Mouse (Mus musculus): ENCODE measurements around the gene Bcan. TPM values are rescaled to one million over a fixed set of nuclear protein-coding genes. Genes with fewer than 3 reads are reported as not detected.
A peak's percentile ranks its signal among the peaks of the same experiment; 100 is the strongest.

Bcan gene
- total and polyA plus RNA-seq, 3 experiments, result 0.09 to 0.55 TPM; not detected in 1

DNA sequence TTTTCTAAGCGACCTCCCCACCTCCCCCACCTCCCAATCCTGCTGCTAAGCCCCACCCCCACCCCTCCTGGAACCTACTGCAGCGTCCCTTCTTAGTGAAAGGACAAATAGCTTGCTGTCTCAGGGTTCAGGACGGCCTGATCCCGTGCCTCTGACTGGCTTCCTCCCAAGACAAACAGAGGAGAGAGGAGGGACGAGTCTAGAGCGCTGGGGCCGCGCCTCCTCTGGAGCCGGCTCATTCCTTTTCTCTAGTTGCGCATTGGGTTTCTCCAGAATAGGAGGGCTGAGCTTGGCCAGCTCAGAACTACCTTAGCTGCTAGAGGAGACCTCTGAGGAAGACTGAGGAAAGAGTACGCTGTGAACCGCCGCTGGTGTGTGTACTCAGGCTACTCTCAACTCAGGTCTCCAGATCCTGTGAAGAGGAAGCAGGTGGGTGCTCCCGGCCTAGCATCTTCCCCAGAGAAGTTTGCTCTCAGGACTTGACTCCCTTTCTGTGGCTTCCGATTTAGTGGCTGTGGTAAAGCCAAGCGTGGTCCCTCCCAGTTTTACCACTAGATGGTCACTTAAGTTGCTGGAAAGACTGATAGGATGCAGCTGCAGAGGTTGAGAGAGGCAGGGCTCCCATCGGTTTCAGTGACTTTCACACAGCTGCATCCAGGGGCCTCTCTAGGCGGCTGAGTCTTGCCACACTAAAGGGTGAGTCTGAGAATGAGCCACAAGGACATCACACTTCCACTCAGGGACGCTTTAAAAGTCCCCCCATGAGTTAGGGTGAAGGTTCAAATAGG is 30.8 kb upstream of the Bcan start:
- H3K4me1 ChIP-seq (ENCODE audit: control insufficient read depth, insufficient read depth, low read length), result no peaks in the 10 kb centered on the region
- H3K9ac ChIP-seq (ENCODE audit: low read depth, low read length), result no peak overlapping the region
- H3K27me3 ChIP-seq (ENCODE audit: control insufficient read depth, insufficient read depth, low read length), result no peaks in the 10 kb centered on the region
- H3K79me2 ChIP-seq (replicated peaks; ENCODE audit: control insufficient read depth, insufficient read depth, low read length), result no peaks in the 10 kb centered on the region
- H3K36me3 ChIP-seq (ENCODE audit: control insufficient read depth, insufficient read depth, low read length), result no peaks in the 10 kb centered on the region
- TF ChIP-seq EP300 (IDR thresholded peaks at IDR 0.05; ENCODE audit: insufficient read depth, low read depth, low read length) (no peak), CTCF (IDR thresholded peaks at IDR 0.05) (no peak), POLR2A (IDR thresholded peaks at IDR 0.05; ENCODE audit: insufficient read depth, low read depth, low read length) (no peak)
- H3K27ac ChIP-seq, result no peak overlapping the region
- 10% methylated on average over 19 of the region's 19 CpGs for WGBS
- intact Hi-C loops (cut with DNase I), result no loop called here
- no peak overlapping the region for H3K4me3 ChIP-seq
- peak; percentile 51 to 63 for DNase-seq

GRCm38 (mm10) chr3:88027434-88028186 is 27.6 kb upstream of the Bcan start, which contains the start of gene Hapln2:
Hapln2 (minus strand) TSS chr3:88027583.
- no peaks in the 10 kb centered on the region for H3K79me2 ChIP-seq (replicated peaks; ENCODE audit: control insufficient read depth, insufficient read depth, low read length)
- H3K27ac ChIP-seq, result no peak within 1 kb of the TSS
- no peak for TF ChIP-seq POLR2A (IDR thresholded peaks at IDR 0.05; ENCODE audit: insufficient read depth, low read depth, low read length)
- peak; percentile 70 for TF ChIP-seq CTCF (IDR thresholded peaks at IDR 0.05)
- H3K4me3 ChIP-seq, result no peak within 1 kb of the TSS
- no peak within 1 kb of the TSS for H3K9ac ChIP-seq (ENCODE audit: low read depth, low read length)
- H3K36me3 ChIP-seq (ENCODE audit: control insufficient read depth, insufficient read depth, low read length), result no peaks in the 10 kb centered on the region
- no peak for DNase-seq
- intact Hi-C loops (cut with DNase I), result loop anchor here (5.0 kb wide), 1 partner anchor 45 kb away; no protein-coding TSS in a partner anchor
- 44% methylated on average over 5 of the region's 5 CpGs for WGBS
- no peaks in the 10 kb centered on the region for H3K4me1 ChIP-seq (ENCODE audit: control insufficient read depth, insufficient read depth, low read length)
- H3K27me3 ChIP-seq (ENCODE audit: control insufficient read depth, insufficient read depth, low read length), result peaks cover 12% of the 10 kb centered on the region

GRCm38 (mm10) chr3:88026823-88027222 is 26.8 kb upstream of the Bcan start:
- DNase-seq, result no peak
- intact Hi-C loops (cut with DNase I), result loop anchor here (5.0 kb wide), 1 partner anchor 45 kb away; no protein-coding TSS in a partner anchor
- H3K4me1 ChIP-seq (ENCODE audit: control insufficient read depth, insufficient read depth, low read length), result no peaks in the 10 kb centered on the region
- H3K36me3 ChIP-seq (ENCODE audit: control insufficient read depth, insufficient read depth, low read length), result no peaks in the 10 kb centered on the region
- no peak overlapping the region for H3K9ac ChIP-seq (ENCODE audit: low read depth, low read length)
- no peak overlapping the region for H3K27ac ChIP-seq
- peaks cover 16% of the 10 kb centered on the region for H3K27me3 ChIP-seq (ENCODE audit: control insufficient read depth, insufficient read depth, low read length)
- H3K79me2 ChIP-seq (replicated peaks; ENCODE audit: control insufficient read depth, insufficient read depth, low read length), result no peaks in the 10 kb centered on the region
- no peak for TF ChIP-seq CTCF (IDR thresholded peaks at IDR 0.05)
- no peak for TF ChIP-seq POLR2A (IDR thresholded peaks at IDR 0.05; ENCODE audit: insufficient read depth, low read depth, low read length)
- no peak for TF ChIP-seq EP300 (IDR thresholded peaks at IDR 0.05; ENCODE audit: insufficient read depth, low read depth, low read length)
- WGBS, result 52% methylated on average over 7 of the region's 7 CpGs
- no peak overlapping the region for H3K4me3 ChIP-seq

DNA sequence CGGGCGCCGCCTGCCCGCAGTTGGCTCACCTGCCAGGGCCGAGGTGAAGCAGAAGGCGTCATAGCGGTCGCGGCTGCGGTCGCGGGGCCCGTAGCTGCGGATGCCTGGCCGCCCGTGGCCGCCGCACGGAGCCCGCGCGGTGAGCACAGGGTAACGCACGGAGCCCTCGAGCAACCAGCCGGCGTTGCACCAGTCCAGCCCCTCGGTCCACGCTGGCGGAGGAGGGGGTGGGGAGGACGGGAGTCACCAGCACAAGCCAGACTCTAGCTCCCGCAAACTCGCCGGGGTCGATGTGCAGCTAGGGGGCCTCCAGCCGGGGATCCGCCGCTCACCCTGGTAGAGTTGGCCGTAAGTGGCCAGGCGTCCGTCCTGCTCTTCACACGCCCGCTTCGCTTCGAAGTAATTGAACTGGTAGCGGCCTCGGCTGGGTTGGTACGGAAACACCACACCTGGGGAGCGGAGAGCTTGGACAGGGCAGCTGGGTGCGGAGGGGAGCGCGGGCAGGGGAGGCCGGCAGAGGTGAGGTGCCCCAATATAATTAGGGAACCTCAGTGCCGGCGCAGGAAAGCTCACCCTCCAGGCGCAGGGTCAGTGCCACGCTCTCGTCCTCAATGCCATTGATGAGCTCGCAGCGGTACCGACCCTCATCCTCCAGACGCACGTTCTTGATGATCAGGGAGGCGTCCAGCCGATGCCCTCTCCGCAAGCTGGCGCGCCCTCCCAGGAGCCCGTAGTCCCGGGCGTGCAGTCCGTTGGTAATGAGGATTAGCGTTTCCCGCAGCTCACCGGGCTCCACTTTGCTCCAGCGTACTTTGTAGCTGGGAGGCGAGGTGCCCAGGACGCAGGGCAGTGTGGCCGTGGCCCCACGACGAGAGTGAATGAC is 23.4 kb upstream of the Bcan start:
- no peaks in the 10 kb centered on the region for H3K79me2 ChIP-seq (replicated peaks; ENCODE audit: control insufficient read depth, insufficient read depth, low read length)
- TF ChIP-seq POLR2A (IDR thresholded peaks at IDR 0.05; ENCODE audit: insufficient read depth, low read depth, low read length), result no peak
- TF ChIP-seq CTCF (IDR thresholded peaks at IDR 0.05), result peak; percentile 24
- DNase-seq, result peak in 1 of 2 experiments; percentile 26
- peak overlapping the region; percentile 74 for H3K4me3 ChIP-seq
- no peaks in the 10 kb centered on the region for H3K36me3 ChIP-seq (ENCODE audit: control insufficient read depth, insufficient read depth, low read length)
- under 1% methylated on average over 80 of the region's 81 CpGs for WGBS
- no peak overlapping the region for H3K27ac ChIP-seq
- intact Hi-C loops (cut with DNase I), result no loop called here
- H3K4me1 ChIP-seq (ENCODE audit: control insufficient read depth, insufficient read depth, low read length), result no peaks in the 10 kb centered on the region
- H3K27me3 ChIP-seq (ENCODE audit: control insufficient read depth, insufficient read depth, low read length), result peaks cover 18% of the 10 kb centered on the region
- peak overlapping the region; percentile 71 for H3K9ac ChIP-seq (ENCODE audit: low read depth, low read length)

- DNase-seq, result peak; percentile 92
- TF ChIP-seq EP300 (IDR thresholded peaks at IDR 0.05; ENCODE audit: insufficient read depth, low read depth, low read length), result no peak
- no peak for TF ChIP-seq CTCF (IDR thresholded peaks at IDR 0.05)
- TF ChIP-seq POLR2A (IDR thresholded peaks at IDR 0.05; ENCODE audit: insufficient read depth, low read depth, low read length), result peak; percentile 42; the same call in 1 of the 2 replicates
- Histone ChIP-seq H3K27me3 (ENCODE audit: control insufficient read depth, insufficient read depth, low read length) (peaks cover 18% of the 10 kb centered on the region), H3K79me2 (replicated peaks; ENCODE audit: control insufficient read depth, insufficient read depth, low read length) (no peaks in the 10 kb centered on the region), H3K4me3 (peak overlapping the region; percentile 74), H3K9ac (ENCODE audit: low read depth, low read length) (peak overlapping the region; percentile 71), H3K4me1 (ENCODE audit: control insufficient read depth, insufficient read depth, low read length) (no peaks in the 10 kb centered on the region), H3K36me3 (ENCODE audit: control insufficient read depth, insufficient read depth, low read length) (no peaks in the 10 kb centered on the region), H3K27ac (no peak overlapping the region)
- WGBS, result 5% methylated on average over 63 of the region's 66 CpGs
- intact Hi-C loops (cut with DNase I), result no loop called here
These were observed 22.5 kb upstream of the Bcan start for GRCm38 (mm10) chr3:88022322-88023191.

Data from heart, adult 2 months (tissue).